In genomic region chr1:191138874-191139495, GRCm38 (mm10) we compare ENCODE assay signal across 24 mouse cellular contexts. TPM values are rescaled to one million over a fixed set of nuclear protein-coding genes. Genes with fewer than 3 reads are reported as not detected.
DNase-seq lines count a peak whose midpoint lies in the region; ATAC-seq lines count a peak whose summit lies in the region.
"Had no signal": no experiment of that assay in that cellular context is flagged by ENCODE, and none has a peak within 500 bp of the region (broad histone marks: within the 10 kb centered on the region; RNA-seq: fewer than 3 reads in every experiment).

No protein-coding gene starts in this region.

- no peaks in the 10 kb centered on the region for H3K27me3 ChIP-seq in heart, embryonic 14.5 days (ENCODE audit: control insufficient read depth, insufficient read depth, low read length)
- H3K27me3 ChIP-seq: forebrain, embryonic 15.5 days had no signal

- DNase-seq in heart, adult 8-10 months (ENCODE audit: low spot score) = no peak
- DNase-seq in retina, postnatal 1 day = peak; percentile 29
- no peak for DNase-seq in retina, embryonic 14.5 days (ENCODE audit: low spot score)
- no peak for DNase-seq in adrenal gland, postnatal 25 days
- no peak for DNase-seq in spleen, adult 12 weeks (ENCODE audit: low spot score)
- DNase-seq: B cell, adult 2 months; cerebellum, postnatal 14 days; embryo, embryonic 11 days; gastrocnemius, postnatal 14 days; heart, adult 2 months; kidney, adult 2 months; kidney, postnatal 14 days had no signal

- no peaks in the 10 kb centered on the region for H3K9me3 ChIP-seq in heart, embryonic 14.5 days (ENCODE audit: control insufficient read depth, low read length)
- H3K9me3 ChIP-seq: forebrain, embryonic 15.5 days had no signal

- no peaks in the 10 kb centered on the region for H3K36me3 ChIP-seq in heart, embryonic 14.5 days (ENCODE audit: control insufficient read depth, insufficient read depth, low read length)
- H3K36me3 ChIP-seq: forebrain, embryonic 15.5 days had no signal

- peaks cover 0 to 3% of the 10 kb centered on the region in 2 experiments; a peak in 1 of 4 replicates for H3K4me1 ChIP-seq in heart, embryonic 14.5 days (ENCODE audit: control insufficient read depth in 2 of 2, insufficient read depth in 2 of 2, low read length in 2 of 2)

- ATAC-seq in heart, embryonic 14.5 days (ENCODE audit: insufficient number of reproducible peaks, insufficient read depth, low FRiP score, low read depth) = no peak
- ATAC-seq in common myeloid progenitor, adult 5-6 weeks (replicated peaks; ENCODE audit: low read depth, poor library complexity, severe bottlenecking) = peak; percentile 52
- ATAC-seq: forebrain, embryonic 15.5 days; inflammation-experienced regulatory T-cells, adult 6 months had no signal

- no peak overlapping the region for H3K9ac ChIP-seq in heart, embryonic 14.5 days (ENCODE audit: low read length)
- H3K9ac ChIP-seq: forebrain, embryonic 15.5 days had no signal

- H3K27ac ChIP-seq in heart, embryonic 14.5 days (replicated peaks in 1 of 2; ENCODE audit: control insufficient read depth in 1 of 2, insufficient read depth in 1 of 2, low read depth in 2 of 2, low read length in 2 of 2) = peak overlapping the region; percentile 1 to 14; a peak in 1 of 4 replicates
- H3K27ac ChIP-seq: forebrain, embryonic 15.5 days; heart, adult 2 months; layer of hippocampus, adult 2 months had no signal

- H3K4me2 ChIP-seq in heart, embryonic 14.5 days (ENCODE audit: low read length) = no peak overlapping the region
- H3K4me2 ChIP-seq: forebrain, embryonic 15.5 days had no signal

- no peak overlapping the region for H3K4me3 ChIP-seq in heart, embryonic 14.5 days (ENCODE audit: control insufficient read depth in 1 of 2, insufficient read depth in 1 of 2, low read depth in 1 of 2, low read length in 2 of 2)
- H3K4me3 ChIP-seq: forebrain, embryonic 15.5 days; heart, adult 2 months; layer of hippocampus, adult 2 months had no signal

- WGBS in heart, embryonic 14.5 days = 25% methylated on average over 7 of the region's 7 CpGs

RNA-seq across cellular contexts. Expression of gene Fam71a, which starts 25.6 kb away (rescaled TPM):
- not detected in 2 replicates for polyA plus RNA-seq in heart, embryonic 14.5 days (2014; fragmentation: Nextera tagmentation; extraction: Ambion mirVana)
- total RNA-seq in heart, adult 8-10 months (2022) = not detected
- 0.10 and 0.91 TPM in 2 replicates for total RNA-seq in common myeloid progenitor, adult 5-6 weeks (2017)
- total RNA-seq in adrenal gland, postnatal 25 days (2021) = not detected in 2 replicates
- total RNA-seq: gastrocnemius, postnatal 14 days; heart, adult 2 months; layer of hippocampus, adult 2 months; left cerebral cortex, postnatal 25 days; midbrain, postnatal 0 days had no signal
- polyA plus RNA-seq: embryonic facial prominence, embryonic 14.5 days; forebrain, embryonic 15.5 days; heart, adult 2 months; inflammation-experienced regulatory T-cells, adult 6 months; kidney, adult 2 months; limb, embryonic 14.5 days; lung, embryonic 16.5 days; midbrain, postnatal 0 days; stomach, embryonic 16.5 days had no signal

RNA-seq across cellular contexts. Expression of gene Batf3, which starts 41.3 kb away (rescaled TPM):
- 2.5 and 3.0 TPM in 2 replicates for polyA plus RNA-seq in heart, embryonic 14.5 days (2014; fragmentation: Nextera tagmentation; extraction: Ambion mirVana)
- under 1 TPM in 3 of 4 experiments, not detected in 1; 0.49 to 0.75 (median 0.69) TPM for total RNA-seq in heart, adult 8-10 months (2022)
- total RNA-seq in common myeloid progenitor, adult 5-6 weeks (2017) = 6.0 TPM in 1 of 2 replicates, not detected in the other
- 1.7 and 3.1 TPM in 2 replicates for total RNA-seq in adrenal gland, postnatal 25 days (2021)
- total RNA-seq: hematopoietic stem cell, adult 5-6 weeks had no signal
